Mouse (Mus musculus) E14TG2a.4 (cell line): ENCODE measurements at regions not wholly inside any gene's neighbourhood (a gene's known extent, or its start where the extent isn't known, plus 50 kb on each side); places are given as distances from the start of the nearest gene placed in this dataset.

Source experiments
- H3K27me3 ChIP-seq: 2 replicates; pipeline ENCODE4 v1.6.1; 2014; ENCODE audit warnings: low read length, control low read depth; ENCODE audit not compliant: insufficient read depth
- H3K36me3 ChIP-seq: 2 replicates; pipeline ENCODE4 v1.6.1; 2014; ENCODE audit warnings: low read length, control low read depth; ENCODE audit not compliant: insufficient read depth
- H3K4me1 ChIP-seq: replicated peaks from 2 replicates; pipeline ENCODE4 v1.6.1; 2014; ENCODE audit warnings: low read depth, low read length, control low read depth
- H3K4me3 ChIP-seq: replicated peaks from 2 replicates; pipeline ENCODE4 v1.5.1; 2014; ENCODE audit warnings: mild to moderate bottlenecking, low read length
- H3K9me3 ChIP-seq: 2 replicates; pipeline ENCODE4 v1.6.1; 2014; ENCODE audit warnings: low read length, control low read depth
- CTCF ChIP-seq: conservative IDR thresholded peaks from 2 replicates; pipeline ENCODE4 v1.5.1; 2014; ENCODE audit warnings: low read length
- NANOG ChIP-seq: IDR thresholded peaks from 2 replicates; pipeline ENCODE4 v1.6.1; 2014; ENCODE audit warnings: borderline replicate concordance, low read length, mixed read lengths
- POU5F1 ChIP-seq: IDR thresholded peaks from 2 replicates; pipeline ENCODE4 v1.6.1; 2014; ENCODE audit warnings: low read length, borderline replicate concordance

DNA sequence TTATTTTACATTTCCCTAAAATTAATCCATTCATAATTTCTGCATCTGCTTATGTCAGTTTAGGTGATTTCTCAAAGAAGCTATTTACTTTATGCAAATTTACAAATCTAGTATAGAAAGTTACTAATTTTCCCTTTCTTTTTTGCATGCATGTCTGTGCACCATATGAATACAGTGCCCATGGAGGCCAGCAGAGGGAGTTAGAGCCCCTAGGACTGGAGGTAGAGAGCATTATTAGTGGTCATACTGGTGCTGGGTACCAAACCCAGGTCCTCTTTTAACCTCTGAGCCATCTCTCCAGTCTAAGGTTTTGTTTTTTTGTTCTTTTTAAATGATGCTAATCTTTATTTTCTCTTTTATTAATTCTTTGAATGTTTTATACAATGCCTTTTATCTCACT is 184.9 kb upstream of the Wscd1 start:
- peaks cover 2% of the 10 kb centered on the region; the same call in 1 of the 2 replicates for H3K9me3 ChIP-seq
- TF ChIP-seq POU5F1 = no peak
- peak; percentile 41 for TF ChIP-seq CTCF
- no peaks in the 10 kb centered on the region for H3K36me3 ChIP-seq
- H3K4me3 ChIP-seq = no peak overlapping the region
- no peaks in the 10 kb centered on the region for H3K4me1 ChIP-seq
- no peaks in the 10 kb centered on the region for H3K27me3 ChIP-seq

DNA sequence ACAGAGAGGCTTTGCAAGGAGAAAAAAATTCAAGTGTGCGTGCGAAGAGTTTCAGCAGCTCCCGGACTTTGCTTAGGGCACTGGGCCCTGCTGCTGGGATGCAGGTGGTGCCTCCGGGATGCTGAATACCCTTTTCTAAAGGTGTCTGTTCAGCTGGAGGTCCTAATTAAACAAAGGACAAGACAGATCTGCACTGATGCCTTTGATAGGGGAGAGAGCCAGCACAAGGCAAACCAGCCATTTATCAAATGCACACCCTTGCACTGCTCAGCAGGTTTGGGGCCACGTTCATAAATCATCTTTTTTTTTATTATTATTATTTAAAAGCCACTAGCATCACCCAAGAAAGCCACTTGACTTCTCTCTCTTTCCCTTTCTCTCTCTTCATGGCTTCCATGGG is 172.9 kb upstream of the Wscd1 start:
- no peaks in the 10 kb centered on the region; the same call in 1 of the 2 replicates for H3K27me3 ChIP-seq
- H3K4me3 ChIP-seq = no peak overlapping the region
- no peak for TF ChIP-seq POU5F1
- TF ChIP-seq CTCF = no peak
- no peak for TF ChIP-seq NANOG
- H3K9me3 ChIP-seq = no peaks in the 10 kb centered on the region
- 0 out of 2 replicates have a peak, but pooled peaks cover 5% of the 10 kb centered on the region for H3K4me1 ChIP-seq
- no peaks in the 10 kb centered on the region for H3K36me3 ChIP-seq

DNA sequence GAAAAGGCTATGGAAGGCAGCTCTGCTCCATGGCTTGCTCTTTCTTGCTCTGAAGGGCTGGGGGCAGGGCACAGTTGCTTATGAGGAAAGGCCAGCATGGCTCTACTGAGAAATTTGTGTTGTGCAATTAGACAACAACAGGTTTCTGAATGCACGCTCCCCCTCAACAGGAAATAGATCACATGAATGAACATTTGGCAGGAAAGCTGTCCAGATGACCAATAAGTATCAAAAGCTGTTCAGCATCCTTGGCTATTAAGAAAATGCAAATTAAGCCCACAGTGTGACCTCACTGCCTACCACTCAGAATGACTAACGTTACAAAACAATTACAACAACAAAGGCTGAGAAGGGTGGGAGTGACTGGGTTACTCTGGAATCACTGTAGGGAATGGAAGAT is 167.9 kb upstream of the Wscd1 start:
- H3K4me3 ChIP-seq = no peak overlapping the region
- H3K36me3 ChIP-seq = no peaks in the 10 kb centered on the region
- no peak for TF ChIP-seq CTCF
- TF ChIP-seq POU5F1 = no peak
- TF ChIP-seq NANOG = no peak; the same call in 1 of the 2 replicates

DNA sequence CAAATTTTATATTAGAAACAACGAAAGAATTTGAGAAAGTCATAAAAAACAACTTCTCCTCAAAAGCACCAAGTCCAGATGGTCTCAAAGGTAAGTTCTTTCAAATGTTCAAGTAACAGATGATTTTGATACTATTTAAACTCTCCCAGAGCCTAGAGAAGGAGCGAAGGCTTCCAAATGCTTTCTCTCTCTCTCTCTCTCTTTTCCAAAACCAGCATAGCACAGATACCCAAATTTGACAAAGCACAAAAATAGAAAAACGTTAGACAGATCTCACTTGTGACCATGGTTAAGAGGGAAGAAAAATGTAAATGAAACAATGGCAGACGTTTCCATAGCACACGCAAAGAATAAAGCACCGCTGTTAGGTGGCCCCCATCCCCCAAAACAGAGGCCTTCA is 158.7 kb upstream of the Wscd1 start:
- no peak overlapping the region for H3K4me3 ChIP-seq
- no peaks in the 10 kb centered on the region for H3K27me3 ChIP-seq
- H3K36me3 ChIP-seq = no peaks in the 10 kb centered on the region
- TF ChIP-seq CTCF (no peak), POU5F1 (no peak), NANOG (no peak)
- H3K9me3 ChIP-seq = no peaks in the 10 kb centered on the region
- no peaks in the 10 kb centered on the region for H3K4me1 ChIP-seq

More for the DNA sequence above, 167.9 kb upstream of the Wscd1 start:
- H3K27me3 ChIP-seq = no peaks in the 10 kb centered on the region
- no peaks in the 10 kb centered on the region for H3K9me3 ChIP-seq
- H3K4me1 ChIP-seq = 0 out of 2 replicates have a peak, but pooled peaks cover 8% of the 10 kb centered on the region

DNA sequence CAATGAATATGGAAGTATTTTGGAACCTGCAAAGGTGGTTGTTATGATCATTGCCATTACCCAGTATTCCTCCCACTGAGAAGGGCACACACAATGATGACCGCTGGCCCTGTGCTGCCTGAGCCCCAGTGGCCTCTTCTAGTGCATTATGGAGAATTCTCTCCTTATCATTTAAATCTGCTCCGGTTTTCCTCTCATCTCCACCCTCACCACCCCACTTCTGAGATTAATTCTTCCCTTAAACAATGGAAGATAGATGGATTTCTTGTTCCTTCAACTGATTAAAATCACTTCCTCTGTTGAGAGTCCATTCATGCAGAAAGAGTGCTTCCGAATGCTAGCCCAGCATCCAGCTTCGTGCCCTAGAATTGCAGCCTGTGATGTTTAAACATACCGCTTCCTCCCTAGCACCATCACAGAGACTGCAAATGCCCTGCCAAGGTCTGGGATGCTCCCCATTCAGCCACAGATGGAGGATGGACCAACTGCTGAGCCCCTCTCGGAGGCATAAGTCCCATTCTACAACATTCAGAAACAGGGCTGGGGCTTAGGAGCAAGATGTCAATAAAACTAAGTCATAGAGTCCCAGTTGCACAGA is 155.4 kb upstream of the Wscd1 start:
- TF ChIP-seq CTCF (no peak), POU5F1 (no peak), NANOG (no peak)
- H3K36me3 ChIP-seq = no peaks in the 10 kb centered on the region
- H3K27me3 ChIP-seq = no peaks in the 10 kb centered on the region
- H3K4me1 ChIP-seq = peaks cover 24% of the 10 kb centered on the region
- H3K4me3 ChIP-seq = no peak overlapping the region
- no peaks in the 10 kb centered on the region for H3K9me3 ChIP-seq

DNA sequence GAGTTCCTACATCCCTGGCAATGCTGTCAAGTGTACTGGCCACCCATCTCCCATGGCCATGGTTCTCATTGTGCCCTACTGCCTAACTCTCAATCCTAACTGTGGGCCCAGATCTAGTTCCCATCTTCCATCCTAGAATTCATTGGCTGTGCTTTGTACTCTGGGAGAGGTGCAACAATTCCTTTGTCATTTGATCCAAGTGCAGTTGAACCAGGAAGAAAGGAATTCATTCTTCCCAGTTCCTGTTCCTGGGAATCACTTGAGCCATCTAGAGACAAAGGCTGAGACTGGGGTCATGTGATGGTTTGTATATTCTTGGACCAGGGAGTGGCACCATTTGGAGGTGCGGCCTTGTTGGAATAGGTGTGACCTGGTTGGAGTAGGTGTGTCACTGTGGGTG is 152.0 kb upstream of the Wscd1 start:
- Histone ChIP-seq H3K9me3 (no peaks in the 10 kb centered on the region), H3K27me3 (no peaks in the 10 kb centered on the region), H3K36me3 (no peaks in the 10 kb centered on the region), H3K4me3 (no peak overlapping the region), H3K4me1 (peaks cover 24% of the 10 kb centered on the region)
- TF ChIP-seq NANOG (peak; percentile 69; the same call in 1 of the 2 replicates), POU5F1 (no peak)

DNA sequence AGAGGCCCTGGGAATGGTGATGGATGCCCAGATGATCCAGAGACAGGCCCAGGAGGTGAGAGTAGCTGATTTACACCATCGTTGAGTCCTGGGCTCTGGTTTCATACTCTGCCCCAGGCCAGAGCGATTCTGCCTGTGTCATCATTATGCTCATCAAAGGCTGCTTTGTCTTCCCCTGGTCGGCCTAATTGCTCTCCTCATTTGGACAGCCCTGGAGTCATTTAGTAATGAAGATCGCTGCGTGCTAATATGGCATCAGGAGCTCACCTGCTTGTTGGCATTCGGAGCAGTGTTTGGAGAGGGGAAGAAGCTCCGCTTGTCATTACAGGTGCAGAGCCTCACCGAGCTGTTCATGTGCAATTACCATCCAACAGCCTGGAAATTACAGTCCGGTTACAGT is 138.9 kb upstream of the Wscd1 start:
- Histone ChIP-seq H3K4me1 (no peaks in the 10 kb centered on the region), H3K4me3 (no peak overlapping the region), H3K27me3 (no peaks in the 10 kb centered on the region), H3K36me3 (no peaks in the 10 kb centered on the region), H3K9me3 (no peaks in the 10 kb centered on the region)
- TF ChIP-seq CTCF (no peak), POU5F1 (no peak), NANOG (no peak)

DNA sequence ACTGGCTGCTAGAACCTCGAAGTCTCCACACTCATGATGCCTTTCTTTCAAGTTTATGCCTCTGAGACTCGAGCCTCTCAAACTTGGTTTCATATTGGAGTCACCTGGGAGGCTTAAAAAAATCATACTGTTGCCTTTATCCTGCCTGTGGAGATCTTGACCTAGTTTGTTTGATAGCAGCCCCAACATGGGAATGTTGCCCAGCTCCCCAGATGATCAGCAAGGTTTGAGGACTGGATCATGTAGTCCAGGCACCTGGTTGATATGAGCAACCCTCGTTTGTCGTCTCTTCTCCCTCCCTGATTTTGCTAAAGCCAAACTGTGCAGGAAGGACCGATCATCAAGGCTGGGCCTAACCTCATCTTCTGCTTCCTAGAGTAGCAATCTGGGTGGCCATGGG is 134.2 kb upstream of the Wscd1 start:
- peaks cover 4% of the 10 kb centered on the region; the same call in 1 of the 2 replicates for H3K9me3 ChIP-seq
- TF ChIP-seq NANOG (no peak), POU5F1 (no peak), CTCF (no peak)
- no peaks in the 10 kb centered on the region for H3K36me3 ChIP-seq
- H3K27me3 ChIP-seq = no peaks in the 10 kb centered on the region
- no peaks in the 10 kb centered on the region for H3K4me1 ChIP-seq
- no peak overlapping the region for H3K4me3 ChIP-seq

DNA sequence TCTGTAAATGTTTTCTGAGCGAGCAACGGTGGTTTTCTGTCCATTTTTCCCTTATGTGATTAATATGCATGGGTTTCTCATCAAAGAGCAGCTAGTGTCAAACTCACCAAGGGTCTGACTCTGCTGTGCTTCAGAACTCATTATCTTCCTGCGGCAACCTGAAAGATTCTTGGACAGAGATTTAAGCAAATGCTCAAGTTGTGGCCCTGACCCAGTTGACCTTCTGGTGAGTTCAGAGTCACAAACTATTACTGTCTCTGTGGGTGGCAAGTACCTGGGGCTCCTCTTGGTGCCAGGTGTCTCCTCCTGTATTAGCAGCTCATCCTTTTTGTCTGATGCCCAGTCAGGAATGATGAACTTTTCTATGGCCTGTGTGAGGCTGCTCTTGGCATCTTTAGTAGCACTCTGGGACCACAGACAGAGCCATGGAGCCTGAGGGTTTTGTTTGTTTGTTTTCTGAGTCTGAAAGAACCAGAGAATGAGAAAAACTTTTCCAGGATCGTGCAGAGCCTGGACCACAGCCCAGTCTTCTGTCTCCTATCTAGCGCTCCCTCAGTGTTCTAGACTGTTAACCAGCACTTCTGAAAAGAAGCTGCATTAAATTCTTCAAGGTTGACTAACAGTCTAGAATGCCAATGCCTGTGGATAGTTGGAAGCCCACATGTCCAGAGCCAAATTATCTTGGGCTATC is 124.1 kb upstream of the Wscd1 start:
- H3K27me3 ChIP-seq = no peaks in the 10 kb centered on the region
- H3K9me3 ChIP-seq = no peaks in the 10 kb centered on the region
- no peak overlapping the region for H3K4me3 ChIP-seq
- H3K4me1 ChIP-seq = 0 out of 2 replicates have a peak, but pooled peaks cover 4% of the 10 kb centered on the region
- no peaks in the 10 kb centered on the region for H3K36me3 ChIP-seq
- TF ChIP-seq CTCF (no peak), NANOG (no peak), POU5F1 (no peak)
